Mouse (Mus musculus): ENCODE data around the gene Aff4.

DNA sequence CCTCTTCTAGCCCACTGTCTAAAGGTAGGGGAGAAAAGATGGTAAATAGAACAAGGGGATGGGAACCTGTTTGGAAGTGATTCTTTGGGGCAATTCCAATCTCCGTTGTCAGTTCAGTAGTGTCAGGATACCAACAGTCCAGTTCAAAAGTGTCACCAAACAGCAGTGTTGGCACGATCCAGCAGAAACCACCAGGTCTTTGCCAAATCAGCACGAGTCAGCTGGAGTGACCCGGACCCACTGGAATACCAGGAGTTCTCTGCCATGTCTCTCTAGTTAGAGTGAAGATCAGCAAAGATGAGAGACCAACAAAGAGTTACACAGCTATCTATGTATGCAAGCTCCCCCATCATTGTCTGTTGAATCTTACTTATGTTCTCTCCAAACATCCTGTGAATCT, 63.2 kb downstream of the Aff4 start:
- TF ChIP-seq CHD2 (IDR thresholded peaks at IDR 0.05; ENCODE audit: low read depth, low read length), result no peak
- TF ChIP-seq ZNF384 (IDR thresholded peaks at IDR 0.05; ENCODE audit: low read depth, low read length), result no peak
- TF ChIP-seq HCFC1 (IDR thresholded peaks at IDR 0.05; ENCODE audit: borderline replicate concordance, insufficient read depth, low read length), result no peak
